Mouse (Mus musculus) MEL-GATA-1-ER (cell line): ENCODE measurements around the gene Gm17490.
"Not testable (repeated sequence)": the region's sequence is repeated elsewhere in the genome, so short reads cannot be mapped to it uniquely, and the experiment has no call there.

Source experiments
- DNase-seq: peaks from one replicate; pipeline ENCODE4 v3.0.0-alpha.2; 2012; ENCODE audit warnings: low read depth; ENCODE audit errors: extremely low read depth

Gene Gm17490

DNA sequence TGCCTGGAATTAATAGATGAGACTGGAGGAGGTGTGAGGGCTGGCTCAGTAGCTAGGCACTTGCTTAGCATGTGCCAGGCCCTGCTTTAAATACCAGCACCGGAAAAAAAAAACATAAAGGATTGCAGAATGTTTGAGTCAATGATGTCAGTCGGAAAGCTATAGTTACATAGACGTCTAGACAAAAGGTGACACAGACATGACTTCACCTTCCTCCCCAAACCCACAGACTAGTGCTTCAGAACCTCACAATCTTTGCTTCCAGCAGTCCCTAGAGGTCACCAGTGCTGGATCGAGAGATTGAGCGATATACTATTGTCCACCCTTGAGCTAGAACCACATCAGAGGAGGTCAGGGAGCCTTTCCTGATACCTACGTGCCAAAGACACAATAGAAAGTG lies 9.0 kb upstream of the Gm17490 start:
- no peak for DNase-seq

DNA sequence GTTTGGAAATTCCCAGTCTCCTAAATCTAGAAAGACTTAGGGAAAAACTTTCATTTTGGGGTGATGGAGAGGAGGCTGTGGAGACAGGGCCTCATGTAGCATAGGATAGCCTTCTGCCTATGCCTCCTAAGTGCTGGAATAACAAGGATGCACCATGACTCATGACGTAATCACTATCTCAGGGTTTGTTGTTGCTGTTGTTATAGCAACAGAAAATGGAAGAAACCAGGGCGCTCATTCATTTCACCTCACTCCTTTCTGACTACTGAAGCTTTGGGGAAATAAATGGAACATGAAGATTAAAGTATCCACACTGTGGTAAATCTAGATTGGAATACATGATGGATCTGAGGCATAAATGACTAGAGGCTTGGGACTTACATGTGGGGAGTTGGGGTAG lies 2.3 kb downstream of the Gm17490 start:
- no peak for DNase-seq

DNA sequence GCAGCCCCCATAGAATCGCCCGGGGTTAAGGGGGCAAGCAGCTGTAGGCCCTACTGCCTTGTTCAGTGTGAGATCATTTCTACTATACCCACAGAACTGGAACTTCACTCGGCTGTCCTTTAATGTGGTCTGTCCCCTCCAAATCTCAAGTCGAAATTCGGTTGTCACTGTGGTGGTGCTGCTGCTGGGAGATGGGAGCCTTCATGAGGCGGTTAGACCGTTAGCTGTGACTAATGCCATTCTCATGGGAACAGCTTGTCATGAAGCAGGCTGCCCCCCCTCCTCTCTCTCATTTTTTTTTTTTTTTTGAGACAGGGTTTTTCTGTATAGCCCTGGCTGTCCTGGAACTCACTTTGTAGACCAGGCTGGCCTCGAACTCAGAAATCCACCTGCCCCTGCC lies 2.9 kb downstream of the Gm17490 start:
- no peak for DNase-seq

DNA sequence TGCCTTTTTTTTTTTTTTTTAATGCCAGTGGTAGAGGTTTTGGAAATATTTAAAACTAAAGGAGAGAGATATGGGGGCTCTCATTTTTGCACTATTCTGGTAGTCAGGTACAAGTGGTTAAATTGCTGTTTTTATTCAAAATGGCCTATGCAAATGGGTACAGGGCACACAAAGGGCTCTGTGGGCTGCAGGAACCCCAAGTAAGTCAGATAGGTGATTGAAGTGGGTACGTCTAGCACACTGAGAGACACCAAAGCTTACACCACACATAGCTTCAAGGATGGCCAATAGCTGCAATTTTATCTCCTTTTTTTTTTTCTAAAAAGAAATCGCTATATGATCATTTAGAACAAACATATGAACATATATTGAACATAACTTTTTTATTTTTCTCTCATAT lies 6.5 kb downstream of the Gm17490 start:
- no peak for DNase-seq

DNA sequence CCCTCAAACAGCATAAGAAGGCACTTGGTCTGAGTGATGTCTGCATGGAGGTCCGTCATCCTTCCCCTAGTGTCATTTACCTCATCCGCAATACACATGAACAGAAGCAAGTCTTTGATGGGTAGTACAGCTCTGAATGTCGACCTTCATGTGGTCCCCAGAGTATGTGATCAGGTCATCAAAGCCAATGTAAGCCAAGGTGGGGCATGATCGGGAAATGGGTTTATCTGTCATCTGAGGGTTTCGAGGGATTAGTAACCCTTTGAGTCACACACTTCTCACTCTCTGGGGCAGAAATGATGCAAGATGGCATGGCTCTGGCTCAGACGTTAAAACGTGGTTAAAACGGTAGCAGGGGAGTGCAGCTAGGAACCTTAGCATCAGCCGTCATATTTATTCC lies 9.2 kb downstream of the Gm17490 start:
- DNase-seq = no peak

DNA sequence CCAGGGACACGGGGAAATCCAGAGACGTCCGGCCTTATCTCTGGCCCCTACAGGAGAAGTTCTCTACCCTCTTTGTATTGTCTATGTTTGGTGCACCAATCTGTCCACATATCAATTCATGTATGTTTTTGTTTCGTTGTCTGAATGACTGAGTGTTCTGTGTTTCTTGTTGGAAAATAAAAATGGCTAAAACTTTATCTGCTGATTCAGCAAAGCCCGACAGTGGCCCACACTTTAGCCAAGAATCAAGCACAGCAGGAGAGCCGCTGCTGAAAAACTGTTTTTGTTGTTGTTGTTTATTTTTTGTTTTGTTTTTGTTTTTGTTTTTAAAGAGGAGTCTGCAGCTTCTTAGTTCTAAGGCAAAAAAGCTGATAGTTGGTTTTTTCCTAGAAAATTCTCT lies 13.1 kb downstream of the Gm17490 start:
- not testable (repeated sequence) for DNase-seq

DNA sequence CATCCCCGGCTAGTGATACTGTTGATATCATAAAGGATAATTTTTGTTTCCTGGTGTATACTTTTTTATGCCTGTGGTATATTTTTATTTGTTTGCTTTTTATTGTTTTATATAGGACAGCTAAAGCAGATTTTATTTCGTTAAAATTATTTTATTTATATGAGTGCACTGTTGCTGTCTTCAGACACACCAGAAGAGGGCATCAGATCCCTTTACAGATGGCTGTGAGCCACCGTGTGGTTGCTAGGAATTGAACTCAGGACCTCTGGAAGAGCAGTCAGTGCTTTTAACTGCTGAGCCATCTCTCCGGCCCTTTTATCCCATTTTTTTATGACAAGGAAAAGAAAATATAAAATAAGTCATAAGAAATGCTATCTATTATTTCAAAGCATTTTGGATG lies 19.3 kb downstream of the Gm17490 start:
- DNase-seq = not testable (repeated sequence)

DNA sequence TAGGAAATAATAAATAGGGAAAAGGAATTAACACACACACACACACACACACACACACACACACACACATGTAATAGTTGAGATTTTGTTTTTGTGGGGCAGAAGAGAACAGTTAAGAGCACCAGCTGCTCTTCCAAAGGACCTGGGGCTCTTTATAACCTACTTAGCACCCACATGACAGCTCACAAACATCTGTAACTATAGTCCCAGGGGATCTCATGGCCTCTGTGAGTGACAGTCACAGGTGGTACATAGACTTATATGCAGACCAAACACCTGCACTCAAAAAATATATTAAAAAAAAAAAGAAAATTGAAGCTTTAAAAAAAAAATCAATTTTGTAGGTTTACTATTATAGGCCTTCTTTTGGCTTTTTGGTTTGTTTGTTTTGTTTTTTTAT lies 21.2 kb downstream of the Gm17490 start:
- DNase-seq = no peak

DNA sequence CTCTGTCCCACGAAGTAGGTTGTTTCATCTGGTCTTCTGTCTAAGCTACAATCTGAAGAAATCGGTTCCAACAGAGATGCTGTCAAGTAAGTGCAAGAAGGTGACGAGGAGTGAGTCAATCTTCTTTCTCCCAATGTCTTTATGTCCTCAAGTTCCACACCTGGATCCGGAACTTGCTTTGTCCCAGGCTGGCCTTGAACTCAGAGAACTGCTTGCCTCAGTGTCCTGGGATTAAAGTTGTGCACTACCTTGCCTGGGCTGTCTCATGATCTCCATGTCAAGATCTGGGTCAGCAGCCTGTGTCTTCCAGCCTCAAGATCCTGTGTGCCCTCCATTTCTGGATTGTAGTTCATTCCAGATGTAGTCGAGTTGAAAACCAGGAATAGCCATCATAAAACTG lies 22.0 kb downstream of the Gm17490 start, which contains the start of gene Rbm17:
TSS of gene Rbm17 (minus strand) at position 101 of the 400 bp plus-strand sequence.
- DNase-seq = no peak

DNA sequence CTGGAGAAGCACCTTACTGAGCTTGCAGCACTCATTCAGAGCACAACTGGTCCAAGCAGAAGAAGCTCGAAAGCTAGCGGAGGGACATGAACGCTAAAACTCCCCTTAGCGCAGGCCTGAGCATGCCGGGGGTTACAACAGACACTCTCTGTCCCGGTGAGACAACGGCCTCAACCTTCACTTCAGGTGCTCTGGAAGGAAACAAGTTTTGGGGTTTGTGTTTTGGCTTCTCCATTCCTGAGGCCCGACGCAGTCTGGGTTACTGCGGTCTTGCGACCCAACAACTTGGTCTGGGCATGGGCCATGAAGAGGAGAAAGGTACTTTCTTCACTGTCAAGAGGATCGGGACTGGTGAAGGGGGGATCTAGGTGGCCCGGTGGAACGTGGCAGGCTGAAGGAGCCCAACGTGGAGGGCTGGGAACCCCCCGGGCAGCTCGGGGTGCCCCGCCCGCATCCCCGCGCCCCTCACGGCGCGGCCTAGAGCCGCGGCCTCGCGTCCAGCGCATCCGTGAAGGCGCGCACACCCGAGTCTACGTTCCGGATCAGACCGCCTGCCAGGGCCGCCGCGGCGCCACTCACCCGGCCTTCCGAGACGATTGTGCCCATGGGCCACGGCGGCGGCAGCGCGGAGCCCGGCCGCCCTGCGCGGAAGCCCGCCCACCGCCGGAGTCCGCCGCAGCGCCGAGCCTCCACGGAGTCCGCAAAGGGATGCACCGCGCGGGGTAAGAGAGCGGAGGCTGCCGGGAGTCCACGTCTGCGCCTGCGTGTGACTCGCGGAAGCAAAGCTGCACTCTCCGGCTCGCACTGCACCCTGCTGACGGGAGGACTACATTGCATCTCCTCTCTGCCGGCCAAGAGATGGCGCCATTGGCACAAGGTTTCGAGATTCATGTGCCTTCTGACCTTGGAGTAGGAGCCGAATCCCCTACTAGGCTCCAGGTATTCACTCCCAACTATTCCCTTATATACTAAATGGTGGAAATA lies 23.3 kb downstream of the Gm17490 start:
- DNase-seq = peak; percentile 81

DNA sequence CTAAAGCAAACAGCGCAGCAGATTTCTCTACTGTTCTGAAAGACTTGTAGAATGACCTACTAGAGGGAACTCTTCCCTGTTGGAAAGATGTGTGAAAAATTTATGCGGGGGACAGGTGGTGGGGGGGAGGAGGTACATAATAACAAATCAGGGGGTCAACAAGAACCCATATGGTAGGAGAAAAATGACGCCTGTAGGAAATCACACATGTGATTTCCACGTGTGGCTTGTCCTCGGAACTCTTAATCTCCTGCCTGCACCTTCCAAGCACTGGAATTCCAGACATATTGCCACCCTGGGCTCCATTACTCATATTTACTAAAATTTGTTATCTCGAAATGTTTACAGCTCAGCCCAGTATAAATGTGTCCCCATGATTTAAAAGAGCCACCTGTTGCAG lies 24.3 kb downstream of the Gm17490 start:
- DNase-seq = no peak

DNA sequence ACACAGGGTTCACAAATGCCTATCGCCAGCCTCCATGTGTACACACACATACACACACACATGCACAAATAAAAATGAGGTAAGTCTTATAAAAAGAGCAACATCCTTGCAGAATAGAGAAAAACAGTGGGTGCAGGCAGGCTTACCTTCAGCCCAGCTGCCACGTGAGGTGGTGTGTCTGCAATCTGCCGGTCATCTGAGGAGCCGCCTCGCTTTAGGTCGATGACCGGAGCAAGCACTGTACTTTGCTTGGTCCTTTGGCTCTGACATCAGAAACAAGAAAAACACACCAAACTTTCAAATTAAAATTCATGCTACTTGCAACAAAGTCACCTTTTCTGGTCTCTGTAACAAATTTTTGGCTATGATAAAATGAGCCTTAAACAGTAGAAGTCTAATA lies 28.2 kb downstream of the Gm17490 start:
- DNase-seq = no peak

DNA sequence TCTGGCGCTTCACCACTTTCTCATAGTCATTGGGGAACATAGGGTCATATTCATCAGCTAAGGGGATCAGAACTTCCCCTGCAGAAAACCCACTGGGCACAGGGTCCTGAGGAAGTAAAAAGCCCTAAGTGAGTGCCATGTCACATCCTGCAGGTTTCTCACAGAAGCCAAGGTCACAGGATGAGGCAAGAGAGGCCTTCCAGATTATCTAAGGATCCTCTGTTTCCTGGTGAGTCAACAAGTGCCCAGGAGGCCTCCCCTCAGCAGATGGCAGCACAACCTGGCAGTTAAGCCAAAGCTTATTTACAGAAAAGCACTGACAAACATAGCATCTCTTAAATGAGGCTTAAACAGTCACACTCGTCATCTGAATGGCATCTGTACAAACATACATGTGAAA lies 29.4 kb downstream of the Gm17490 start:
- no peak for DNase-seq

DNA sequence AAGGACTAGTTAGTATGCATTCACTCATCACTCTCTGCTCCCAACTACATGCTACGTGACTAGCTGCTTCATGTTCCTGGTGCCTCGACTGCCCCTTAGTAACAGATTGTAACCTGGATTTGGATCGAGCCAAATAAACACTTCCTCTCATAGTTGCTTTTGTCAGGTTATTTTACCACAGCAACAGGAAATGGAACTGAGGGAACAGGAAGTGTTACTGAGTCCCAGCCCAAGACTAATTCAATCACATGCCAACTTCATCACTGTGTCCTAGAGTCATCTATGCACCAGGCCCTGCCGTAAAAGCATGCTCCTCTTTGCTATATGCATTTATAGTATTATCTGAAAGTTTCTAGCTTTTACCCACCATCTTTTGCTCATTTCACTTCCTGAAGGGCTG lies 38.1 kb downstream of the Gm17490 start:
- no peak for DNase-seq

DNA sequence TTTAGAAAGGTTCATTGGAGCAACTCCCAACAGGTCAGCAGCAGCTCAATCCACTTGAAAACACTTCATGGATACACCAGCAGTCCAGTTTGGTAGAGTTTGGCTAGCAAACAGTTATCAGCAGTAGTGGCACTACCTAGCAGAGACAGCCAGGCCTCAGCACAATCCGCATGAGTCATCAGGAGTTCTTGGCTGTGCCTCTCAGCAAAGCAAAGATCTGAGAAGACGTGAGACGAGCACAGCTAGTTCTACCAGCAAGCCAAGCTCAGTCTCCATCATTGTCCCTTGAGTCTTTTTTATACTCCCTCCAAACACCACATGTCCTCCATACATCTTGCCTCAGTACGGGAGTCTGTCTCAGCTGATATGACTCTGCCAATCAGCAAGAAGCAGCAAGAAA lies 46.7 kb downstream of the Gm17490 start:
- no peak for DNase-seq

DNA sequence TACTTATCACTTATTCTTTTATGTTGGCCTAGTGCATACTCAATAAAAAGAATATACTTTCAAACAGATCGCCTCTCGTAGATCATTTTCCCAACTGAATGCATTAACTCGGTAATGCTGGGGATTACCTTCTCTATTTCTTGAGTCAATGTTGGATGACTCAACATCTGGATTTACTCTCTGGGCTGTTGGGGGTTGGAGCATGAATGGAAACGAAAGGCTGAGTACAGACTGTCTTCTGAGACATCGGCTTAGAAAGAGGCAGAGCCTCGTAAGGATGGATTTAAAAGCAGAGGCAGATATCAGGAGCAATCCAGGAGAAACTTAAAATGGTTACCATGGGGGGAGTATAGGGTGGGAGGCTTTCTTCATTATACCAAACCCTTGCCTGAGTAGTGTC lies 47.9 kb downstream of the Gm17490 start:
- DNase-seq = no peak
